Mouse (Mus musculus): ENCODE data around the gene Fam160a1.

The Fam160a1 gene

DNA sequence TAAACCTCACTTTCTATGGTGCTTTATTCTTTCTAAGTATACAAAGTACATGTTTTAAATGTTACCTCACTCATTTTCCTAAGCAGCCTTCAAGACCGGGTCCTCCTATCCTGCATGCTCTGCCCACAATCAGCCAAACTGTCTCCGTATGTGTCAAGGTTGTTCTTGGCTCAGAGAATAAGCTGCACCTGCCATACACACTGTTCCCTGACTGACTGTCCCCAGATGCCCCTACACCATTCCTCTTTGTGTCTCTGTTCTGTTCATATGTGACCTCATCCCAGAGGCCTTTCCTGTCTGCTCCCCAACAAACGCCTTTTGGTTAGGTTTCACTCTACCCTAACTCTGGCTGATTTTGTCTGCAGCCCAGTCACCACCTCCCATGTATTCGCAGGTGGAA is 10.2 kb upstream of the Fam160a1 start:
- DNase-seq (ENCODE audit: low spot score in 2 of 2): no peak

DNA sequence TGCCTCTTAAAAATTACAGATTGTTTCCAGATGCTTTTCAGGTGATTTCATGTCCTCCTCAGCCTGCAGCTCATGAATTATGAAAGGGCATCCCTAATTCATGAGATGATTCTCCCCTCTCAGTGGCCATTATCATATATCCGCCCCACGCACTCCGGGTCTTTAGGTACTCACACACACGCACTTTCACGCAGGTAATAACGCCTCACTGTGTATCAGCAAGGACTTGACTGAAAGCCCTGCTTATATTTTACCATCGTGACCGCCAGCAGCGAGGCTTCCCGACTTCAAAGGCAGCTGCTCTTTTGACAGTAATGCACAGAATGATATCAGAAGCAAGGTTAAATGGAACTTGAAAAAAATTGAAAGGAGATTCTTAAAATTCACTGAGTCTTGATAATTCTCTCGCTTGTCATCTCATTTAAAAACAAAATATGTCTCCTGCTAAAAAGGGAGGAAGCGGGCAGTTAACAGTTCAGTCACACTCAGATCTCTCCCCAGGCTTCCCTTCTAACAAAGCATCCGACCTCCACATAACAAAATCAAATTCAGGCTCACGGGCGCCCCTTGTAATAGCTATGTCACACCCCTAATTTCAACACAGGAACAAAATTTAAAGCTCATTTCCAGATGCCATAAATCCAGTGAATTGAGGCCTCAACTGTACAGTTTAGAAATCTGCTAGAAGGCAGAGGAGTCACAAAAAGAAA is 3.9 kb upstream of the Fam160a1 start:
- no peak for DNase-seq (ENCODE audit: low spot score in 2 of 2)

DNA sequence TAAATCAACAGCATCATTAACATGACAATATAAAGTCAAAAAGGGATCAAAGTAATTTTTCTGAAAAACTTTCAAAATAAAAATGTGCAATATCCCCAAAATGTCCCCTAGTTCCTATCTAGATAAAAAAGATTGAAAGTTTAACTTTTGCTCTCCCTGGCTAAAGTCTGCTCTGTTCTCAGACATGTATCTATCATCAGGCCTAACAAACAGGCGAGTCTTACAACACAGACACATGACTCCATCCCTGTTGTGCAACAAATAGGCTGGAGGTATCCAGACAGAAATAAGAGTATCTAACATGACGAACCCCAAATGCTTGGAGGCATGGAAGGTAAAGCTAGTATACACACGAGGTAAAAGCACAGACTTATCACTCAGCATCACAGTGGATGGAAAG is 2.2 kb upstream of the Fam160a1 start:
- no peak for DNase-seq (ENCODE audit: low spot score in 2 of 2)

DNA sequence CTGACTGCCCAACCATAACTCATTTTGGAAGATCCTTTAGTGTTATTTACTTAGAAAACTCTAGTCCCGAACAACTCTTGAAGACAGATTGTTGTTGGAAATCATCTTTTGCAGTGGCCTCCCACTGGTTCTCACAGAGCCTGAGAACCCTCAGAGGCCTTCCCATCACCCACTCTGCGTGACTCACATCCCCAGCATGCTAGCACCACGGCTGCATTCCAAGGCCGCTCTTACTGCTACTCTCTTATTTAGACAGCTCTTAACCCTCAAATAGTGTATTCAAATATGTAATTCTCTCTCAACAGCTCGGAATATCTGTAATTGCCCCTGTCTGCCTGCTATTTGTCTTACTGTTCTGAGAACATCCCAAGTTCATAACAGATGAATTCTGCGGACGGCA is 2.9 kb downstream of the Fam160a1 start:
- no peak for DNase-seq (ENCODE audit: low spot score in 2 of 2)

DNA sequence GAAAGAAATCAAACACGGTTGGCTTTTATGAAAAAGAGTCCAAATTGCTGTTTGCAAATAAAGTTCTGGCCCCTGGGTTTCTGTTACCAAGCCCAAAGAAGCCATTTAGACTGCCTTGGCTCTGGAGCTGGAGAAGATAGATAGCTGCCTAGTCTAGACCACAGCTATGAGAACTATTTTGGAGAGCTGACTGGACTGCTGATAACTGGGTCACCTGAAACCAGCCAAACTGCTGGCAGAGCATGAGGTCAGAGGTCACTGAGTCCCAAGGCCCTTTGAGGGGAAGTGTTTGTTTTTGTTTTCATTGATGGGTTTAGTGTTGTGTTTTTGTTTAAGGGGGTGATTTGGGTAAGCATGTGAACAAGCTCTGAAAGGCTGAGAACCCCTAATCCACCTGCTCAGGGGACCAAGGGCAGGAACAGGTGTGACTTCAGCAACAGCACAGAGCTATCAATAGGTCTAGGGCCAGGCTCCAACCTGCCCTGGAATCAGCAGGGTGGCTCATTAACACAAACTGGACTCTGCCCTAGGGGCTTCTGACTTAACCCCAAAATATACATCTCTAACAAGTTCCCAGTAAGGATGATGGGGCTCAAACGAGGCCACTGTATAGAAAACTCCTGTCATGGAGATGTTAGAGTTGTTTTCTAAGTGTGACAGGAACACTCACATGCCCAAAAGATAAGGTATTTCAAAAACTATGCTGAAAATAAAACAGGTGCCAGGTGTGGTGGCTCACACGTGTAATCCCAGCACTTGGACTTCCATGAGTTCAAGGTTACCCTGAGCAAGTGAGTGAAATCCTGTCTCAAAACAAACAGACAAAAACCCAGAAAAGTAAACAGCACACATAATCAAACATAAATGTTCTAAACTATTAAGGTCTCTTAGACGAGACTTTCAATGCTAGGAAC is 3.7 kb downstream of the Fam160a1 start:
- no peak for DNase-seq (ENCODE audit: low spot score in 2 of 2)

DNA sequence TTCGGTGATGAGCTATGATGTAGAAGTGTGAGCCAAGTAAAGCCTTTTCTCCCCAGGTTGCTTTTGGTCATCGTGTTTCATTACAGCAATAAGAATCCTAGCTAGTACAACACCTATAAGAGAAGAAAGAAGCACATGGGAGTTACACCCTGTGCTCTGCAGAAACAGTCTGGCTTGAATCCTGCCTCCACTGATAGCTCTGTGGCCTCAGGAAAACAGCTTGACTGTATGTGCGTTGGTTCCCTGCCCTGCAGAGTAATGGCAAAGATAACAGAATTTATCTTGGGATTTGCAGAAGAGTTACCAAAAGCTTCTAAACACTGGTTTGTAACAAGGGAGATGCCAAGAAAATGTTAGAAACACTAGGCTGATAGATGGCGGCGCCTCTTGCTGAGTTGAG is 5.1 kb downstream of the Fam160a1 start:
- no peak for DNase-seq (ENCODE audit: low spot score in 2 of 2)

DNA sequence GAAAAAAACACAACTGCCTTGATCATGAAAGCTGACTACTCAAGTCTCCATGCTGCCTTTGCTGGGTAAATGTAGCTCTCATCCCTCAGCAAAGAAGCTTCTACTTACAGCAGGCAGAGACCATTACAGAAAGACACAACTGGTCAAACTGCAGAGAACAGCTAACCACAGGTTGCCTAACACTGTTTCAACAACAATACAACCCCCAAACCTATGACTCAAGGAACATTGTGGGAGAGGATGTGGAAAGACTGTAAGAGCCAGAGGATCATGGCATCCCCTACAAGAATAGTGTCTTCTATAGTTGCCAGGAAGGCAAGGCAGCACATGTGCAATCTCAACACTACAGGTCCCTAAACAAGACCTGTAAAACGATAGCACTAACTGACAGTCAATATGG is 23.9 kb downstream of the Fam160a1 start:
- DNase-seq (ENCODE audit: low spot score in 2 of 2): no peak

DNA sequence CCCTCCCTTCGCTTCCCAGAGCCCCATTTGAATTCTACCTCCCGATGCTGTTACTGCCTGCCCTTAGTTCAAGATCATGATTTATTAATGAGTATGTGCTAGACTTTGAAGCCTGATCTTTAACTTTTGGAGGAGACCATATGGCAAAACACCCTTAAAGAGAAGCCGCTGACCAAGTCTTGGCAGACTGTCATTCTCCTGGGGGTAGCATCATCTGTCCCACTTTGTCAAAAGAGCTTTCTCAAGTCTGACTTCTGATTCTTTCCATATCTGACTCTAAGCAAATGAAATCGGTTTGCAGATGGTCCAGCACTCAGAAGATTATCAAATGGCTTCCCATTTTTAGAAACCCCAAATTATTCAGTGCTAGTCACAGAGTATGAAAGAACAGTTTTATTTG is 27.3 kb downstream of the Fam160a1 start:
- no peak for DNase-seq (ENCODE audit: low spot score in 2 of 2)

DNA sequence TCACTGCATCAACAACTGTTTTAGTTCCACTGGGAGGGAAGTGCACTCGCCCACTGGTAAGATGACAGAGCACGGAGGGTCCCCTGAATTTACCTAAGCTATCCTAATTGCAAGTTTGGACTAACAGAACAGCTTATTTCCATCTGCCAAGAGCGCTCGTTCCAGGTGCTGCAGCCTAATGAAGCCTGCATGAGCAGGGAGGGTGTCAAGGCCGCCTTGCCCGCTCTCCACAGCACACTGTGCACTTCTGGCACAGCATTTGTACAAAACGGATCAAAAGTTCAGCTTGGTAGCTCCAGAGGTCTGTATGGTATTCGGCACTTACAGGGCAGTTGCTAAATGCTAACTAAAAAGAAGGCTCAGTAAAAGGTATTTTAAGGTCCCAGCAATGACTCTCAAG is 30.6 kb downstream of the Fam160a1 start:
- DNase-seq (ENCODE audit: low spot score in 2 of 2): no peak

DNA sequence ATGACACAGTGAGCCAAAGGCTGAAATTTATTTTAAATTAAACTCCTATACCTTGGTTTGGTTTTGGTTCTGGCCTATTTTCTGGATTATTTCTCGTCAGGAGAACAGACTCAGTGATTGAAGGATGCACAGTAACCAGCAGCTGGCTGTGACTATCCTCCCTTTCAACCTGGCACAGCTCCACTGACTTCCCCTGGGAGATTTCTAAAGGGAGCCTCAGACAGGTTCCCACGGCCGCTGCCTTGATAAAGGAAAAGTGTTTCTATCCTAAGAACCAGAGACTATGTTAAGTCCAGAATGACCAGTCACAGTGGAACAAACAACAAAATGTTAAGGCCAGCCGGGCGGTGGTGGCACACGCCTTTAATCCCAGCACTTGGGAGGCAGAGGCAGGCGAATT is 36.2 kb downstream of the Fam160a1 start:
- DNase-seq (ENCODE audit: low spot score in 2 of 2): no peak

DNA sequence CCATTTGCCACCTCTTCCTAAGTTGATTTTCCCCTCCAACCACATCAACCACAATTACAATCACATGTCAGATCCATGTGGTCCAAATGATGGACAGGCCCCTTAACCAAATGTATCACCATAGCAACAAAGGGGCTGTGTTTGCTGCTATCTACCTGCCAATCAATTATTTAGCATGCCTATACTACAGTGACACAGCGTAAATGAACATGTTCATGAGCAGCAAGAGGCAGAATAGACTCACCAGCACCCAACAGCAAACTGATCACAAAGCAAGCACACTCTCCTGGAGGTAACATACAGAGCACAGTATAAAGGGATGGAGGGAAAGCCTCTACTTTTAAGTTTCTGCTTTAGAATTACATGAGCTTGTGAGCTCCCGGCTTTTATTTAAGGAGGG is 36.8 kb downstream of the Fam160a1 start:
- no peak for DNase-seq (ENCODE audit: low spot score in 2 of 2)

DNA sequence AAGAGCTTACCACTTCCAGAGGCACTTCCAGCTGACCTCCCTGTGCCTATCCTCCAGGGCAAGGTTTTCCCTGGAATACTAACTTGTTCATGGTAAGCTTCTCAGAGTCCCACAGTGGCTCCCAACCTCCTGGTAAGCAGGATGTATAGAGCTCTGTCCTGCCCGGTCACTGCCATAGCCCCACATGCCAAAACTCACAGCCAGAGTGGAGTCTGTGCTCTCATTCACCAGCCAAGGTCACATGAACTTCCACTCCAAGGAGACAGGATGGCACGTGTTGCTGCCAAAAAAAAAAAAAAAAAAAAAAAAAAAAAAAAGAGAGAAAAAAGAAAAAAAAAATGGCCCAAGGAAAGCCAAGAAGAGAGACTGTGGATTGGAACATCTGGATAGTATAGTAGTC is 39.2 kb downstream of the Fam160a1 start:
- DNase-seq (ENCODE audit: low spot score in 2 of 2): no peak

DNA sequence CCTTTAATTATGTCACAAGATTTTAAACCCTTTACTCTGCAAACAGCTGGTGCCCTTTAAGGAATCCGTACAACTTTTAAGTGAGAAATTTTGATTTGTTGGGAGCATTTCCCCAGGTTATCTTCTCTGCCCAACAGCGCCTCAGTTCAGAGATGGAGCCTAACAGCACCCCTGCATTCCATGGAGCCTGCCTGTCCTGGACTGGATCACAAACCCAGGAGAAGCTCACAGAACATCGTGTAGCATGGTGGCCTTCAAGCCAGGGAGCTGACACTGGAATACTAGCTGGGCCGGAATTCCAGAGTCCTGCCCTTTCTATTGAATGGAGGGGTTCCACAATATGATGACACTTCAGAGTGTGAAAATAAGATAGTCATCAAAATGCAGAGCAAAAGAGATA is 39.7 kb downstream of the Fam160a1 start:
- DNase-seq (ENCODE audit: low spot score in 2 of 2): no peak

DNA sequence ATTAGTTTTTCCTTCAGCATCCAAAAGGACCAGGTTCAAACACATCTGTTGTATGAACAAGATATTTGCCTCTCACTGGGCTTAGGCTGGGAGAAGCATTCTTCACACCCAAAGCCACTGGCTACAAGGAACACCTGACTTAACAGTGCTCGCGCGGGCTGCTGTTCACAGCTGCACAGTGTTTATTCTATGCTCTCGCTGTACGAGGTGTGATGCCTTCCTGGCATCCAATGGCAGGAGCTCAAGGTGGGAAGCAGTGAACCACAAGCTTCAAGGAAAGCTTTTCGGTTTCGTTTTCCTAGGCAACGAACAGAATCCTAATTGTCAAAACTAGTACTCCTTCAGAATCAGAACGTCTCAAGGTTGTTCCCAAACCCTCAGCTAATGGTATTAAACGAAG is 40.4 kb downstream of the Fam160a1 start:
- DNase-seq (ENCODE audit: low spot score in 2 of 2): no peak

DNA sequence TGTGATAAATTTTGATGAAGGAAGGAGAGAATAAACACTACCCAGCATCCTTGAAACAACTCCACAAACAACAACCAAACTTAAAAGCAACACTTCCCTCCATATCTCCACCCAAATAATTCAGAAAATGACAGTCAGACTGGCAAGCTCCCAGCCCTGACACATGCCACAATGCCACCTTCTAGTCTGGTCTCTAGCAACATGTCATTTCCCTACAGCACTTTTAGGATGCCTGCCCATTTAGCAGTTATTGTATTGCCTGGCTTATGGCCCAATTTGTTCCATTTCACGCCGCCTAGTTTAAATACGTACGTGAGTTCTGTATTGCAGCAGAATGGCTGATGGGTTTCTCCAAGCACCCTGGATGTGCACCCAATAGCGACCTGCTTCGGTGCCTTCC is 41.0 kb downstream of the Fam160a1 start:
- DNase-seq (ENCODE audit: low spot score in 2 of 2): no peak

DNA sequence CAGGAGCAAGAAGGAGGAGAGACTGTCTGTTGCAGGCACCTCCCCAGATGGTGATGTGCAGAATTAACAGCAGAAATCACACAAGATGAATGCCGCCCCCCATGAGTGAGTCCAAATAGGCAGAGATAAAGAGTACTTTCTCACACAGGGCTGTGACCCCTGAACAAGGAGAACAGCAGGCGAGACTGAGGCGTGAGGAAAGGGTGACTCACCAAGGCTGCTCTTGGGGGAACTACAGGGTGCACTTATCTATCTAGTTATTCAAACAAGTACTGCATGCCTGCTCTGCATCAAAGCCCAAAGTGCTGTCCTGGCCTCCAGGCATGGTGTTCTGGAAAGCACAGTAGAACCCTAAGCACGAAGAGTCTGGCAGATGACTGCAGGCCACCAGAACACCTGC is 43.2 kb downstream of the Fam160a1 start:
- no peak for DNase-seq (ENCODE audit: low spot score in 2 of 2)

DNA sequence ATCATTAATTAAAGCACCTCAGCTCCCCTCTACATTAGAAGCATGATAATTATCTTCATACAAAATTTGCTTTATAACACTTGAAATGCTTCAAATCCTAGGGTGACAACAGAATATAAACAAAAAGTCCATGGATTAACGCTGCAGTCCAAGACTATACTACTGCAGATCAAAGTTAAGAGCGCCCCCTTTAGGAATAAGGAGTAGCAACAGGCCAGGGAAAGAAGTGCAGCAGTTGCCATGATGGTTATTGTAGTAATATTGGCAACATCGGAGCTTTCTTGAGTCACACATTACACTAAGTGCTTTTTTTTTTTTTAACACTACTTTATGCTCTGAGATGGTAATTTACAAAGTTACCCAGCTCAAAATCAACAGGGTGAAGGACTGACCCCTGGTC is 43.7 kb downstream of the Fam160a1 start:
- DNase-seq (ENCODE audit: low spot score in 2 of 2): no peak

DNA sequence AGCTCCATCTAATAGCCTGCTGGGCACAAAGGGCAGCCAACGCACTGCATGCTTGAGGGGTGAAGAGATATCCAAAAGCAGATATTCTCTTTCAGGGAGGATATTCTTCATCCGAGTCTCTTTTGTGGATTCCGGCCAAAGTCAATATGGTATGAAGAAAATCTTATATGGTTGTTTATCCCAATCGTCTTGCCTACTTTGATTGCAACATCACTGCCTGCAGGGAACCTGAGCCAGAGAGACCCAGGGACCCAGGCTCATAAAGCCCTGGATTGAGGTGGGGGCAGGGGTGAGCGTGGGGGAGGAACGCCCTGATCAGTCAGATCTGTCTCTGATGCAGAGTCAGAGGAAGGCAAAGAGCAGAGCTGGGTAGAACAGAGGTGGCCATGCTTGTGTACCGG is 52.2 kb downstream of the Fam160a1 start:
- no peak for DNase-seq (ENCODE audit: low spot score in 2 of 2)

DNA sequence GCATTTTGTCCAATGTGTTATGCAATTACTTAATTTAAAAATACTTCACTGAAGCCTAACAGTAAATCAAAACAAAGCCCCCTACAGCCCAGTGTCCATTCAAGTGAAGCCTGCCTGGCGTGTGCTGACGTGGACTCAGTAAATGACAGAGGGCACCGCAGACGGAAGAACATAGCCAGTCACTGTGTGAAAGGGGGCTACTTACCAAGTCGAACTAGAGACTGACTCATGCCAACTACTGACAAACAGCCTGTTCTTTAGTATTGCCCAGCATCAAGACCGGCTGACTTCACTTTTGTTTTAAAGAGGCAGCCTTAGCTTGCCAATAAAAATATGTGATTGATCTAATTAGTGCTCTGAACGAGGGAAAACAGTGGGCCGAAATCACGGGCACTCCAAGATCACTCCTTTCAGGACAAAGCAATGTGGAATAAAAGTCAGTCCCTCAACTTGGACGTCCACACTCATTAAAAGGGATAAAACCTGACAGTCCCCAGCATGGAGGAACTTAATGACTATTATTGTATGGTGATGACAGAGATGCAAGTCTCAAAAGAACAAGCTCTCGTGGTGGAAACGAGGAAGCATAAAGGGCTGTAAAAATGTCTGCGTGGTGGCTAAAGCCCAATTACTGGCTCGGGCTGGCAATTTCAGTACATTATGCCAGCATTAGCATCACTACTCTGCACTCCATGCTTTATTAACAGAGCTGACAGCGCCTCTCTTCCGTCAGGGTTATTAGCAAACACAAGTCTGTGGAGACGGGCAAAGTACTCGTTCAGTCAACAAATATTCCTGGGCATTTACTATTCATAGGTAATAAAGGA is 52.9 kb downstream of the Fam160a1 start:
- no peak for DNase-seq (ENCODE audit: low spot score in 2 of 2)

DNA sequence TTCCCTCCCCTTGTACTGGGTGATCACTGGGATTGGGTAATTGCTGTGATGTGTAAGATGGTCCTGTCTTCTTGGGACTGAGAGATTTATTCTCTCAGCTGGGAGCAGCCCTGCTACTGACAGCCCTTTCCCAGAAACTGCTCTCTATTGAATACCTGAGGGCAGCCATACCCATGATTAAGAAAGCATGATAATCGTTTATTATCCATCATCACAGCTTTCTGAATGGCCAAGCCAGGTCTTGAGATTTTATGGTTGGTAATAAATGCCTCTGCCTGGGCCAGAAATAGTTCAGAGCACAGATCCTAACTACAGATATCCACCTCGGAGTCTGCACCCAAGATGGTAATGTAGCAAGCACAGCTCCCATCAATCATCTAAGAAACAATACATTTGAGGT is 59.1 kb downstream of the Fam160a1 start:
- DNase-seq (ENCODE audit: low spot score in 2 of 2): no peak

DNA sequence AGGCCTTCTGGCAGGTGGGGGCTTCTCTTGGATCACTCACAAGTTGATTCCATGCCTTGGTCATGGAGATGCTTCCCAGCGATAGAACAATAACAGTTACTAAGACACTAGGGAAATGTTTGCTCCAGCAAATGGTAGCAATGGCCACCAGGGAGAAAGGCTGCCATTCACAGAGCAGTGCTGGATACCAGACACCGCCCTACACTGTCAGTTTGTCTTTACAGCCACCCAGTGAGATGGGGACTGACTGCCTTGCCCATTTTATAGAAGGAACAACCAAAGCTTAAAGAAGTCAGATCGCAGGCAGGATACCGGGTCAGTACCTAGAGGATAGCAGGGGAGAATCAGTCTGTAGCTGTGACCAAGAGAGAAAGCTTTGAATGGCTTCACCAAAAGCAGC is 59.7 kb downstream of the Fam160a1 start:
- DNase-seq (ENCODE audit: low spot score in 2 of 2): no peak

DNA sequence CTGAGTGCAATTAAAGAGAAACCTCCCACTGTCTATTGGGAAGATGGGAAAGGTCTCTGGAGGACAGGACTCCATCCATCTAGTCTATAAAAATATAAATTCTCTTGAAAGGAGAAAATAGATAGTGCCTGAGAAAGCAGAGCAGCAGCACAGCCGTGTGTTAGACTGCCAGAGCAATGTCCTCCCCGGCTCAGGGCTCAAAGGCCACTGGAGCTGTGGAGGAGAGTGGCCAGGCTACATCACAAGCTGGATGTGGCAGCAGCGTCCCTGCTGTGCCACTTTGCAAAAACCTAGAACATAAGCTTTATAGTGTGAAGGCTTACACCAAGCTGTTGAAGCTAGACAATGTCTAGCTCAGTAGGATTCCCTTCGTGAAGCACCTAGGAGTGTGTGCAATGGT is 67.7 kb downstream of the Fam160a1 start:
- no peak for DNase-seq (ENCODE audit: low spot score in 2 of 2)
